Mouse (Mus musculus): Measurements from ENCODE around the gene Gm8947.

DNA sequence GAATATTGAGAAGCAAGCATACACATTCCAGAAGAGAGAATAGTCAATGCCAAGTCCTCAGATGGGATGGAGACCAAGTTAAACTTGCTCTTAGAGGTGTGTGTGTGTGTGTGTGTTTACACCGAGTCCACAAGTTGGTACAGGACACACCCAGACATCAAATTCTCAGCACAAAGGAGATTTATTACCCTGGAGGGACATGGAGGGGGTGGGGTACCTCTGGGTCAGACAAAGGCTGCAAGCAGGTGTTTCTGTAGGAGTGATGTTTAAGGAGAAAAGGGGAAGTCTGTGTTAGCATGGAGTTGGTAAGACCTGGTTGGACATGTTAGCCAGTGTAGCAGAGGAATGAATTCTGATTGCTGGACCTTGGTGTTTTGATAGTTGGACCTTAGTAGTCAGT, 23.8 kb downstream of the Gm8947 start:
- no peak for TF ChIP-seq POLR2A (IDR thresholded peaks at IDR 0.05; ENCODE audit: insufficient read depth, low read depth, low read length)
- TF ChIP-seq CTCF (IDR thresholded peaks at IDR 0.05; ENCODE audit: insufficient read depth, low read depth, low read length), result no peak

All from olfactory bulb, adult 2 months (tissue).